Mouse (Mus musculus) G1E (cell line): Measurements from ENCODE around the gene Ccnt1.

Source experiments
- CTCF ChIP-seq: IDR thresholded peaks from 2 replicates; pipeline ENCODE4 v1.5.1; 2012; ENCODE audit warnings: low read depth, low read length, inconsistent platforms, mixed read lengths
- GATA1 ChIP-seq: IDR thresholded peaks from 2 replicates; pipeline ENCODE4 v1.6.1; 2012; ENCODE audit warnings: borderline replicate concordance, low read length, inconsistent platforms, mixed read lengths

DNA sequence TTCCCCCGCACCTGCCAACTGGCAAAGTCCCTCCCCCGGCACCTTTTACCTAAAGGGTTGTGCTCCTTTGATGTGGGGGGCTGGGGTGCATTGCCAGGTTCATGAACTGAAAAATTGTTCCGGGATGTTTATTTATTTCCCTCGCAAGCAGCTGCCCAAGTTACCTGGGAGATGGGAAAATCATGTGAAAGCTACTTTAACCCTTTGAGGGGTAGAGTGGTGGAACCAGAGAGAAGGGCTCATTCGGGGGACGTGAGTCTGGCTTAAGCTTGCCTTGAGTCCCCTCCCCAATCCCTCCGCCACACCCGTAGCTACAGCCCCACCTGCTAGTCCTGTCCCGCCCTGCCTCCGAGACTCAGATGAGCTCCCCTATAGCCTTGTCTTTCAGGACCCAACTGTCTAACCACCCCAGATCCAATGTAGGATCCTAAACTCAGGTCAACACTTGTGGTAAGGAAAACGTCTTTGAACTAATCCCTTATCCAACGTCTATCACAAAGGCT lies 39.5 kb upstream of the Ccnt1 start:
- no peak for TF ChIP-seq GATA1
- TF ChIP-seq CTCF = no peak
